Mouse (Mus musculus): ENCODE results near the gene Styk1.
A peak's percentile ranks its signal among the peaks of the same experiment; 100 is the strongest.

The Styk1 gene

GRCm38 (mm10) chr6:131367101-131367500 lies 13.7 kb upstream of the Styk1 start:
- DNase-seq = no peak

GRCm38 (mm10) chr6:131364353-131364752 lies 11.0 kb upstream of the Styk1 start:
- no peak for DNase-seq

DNA sequence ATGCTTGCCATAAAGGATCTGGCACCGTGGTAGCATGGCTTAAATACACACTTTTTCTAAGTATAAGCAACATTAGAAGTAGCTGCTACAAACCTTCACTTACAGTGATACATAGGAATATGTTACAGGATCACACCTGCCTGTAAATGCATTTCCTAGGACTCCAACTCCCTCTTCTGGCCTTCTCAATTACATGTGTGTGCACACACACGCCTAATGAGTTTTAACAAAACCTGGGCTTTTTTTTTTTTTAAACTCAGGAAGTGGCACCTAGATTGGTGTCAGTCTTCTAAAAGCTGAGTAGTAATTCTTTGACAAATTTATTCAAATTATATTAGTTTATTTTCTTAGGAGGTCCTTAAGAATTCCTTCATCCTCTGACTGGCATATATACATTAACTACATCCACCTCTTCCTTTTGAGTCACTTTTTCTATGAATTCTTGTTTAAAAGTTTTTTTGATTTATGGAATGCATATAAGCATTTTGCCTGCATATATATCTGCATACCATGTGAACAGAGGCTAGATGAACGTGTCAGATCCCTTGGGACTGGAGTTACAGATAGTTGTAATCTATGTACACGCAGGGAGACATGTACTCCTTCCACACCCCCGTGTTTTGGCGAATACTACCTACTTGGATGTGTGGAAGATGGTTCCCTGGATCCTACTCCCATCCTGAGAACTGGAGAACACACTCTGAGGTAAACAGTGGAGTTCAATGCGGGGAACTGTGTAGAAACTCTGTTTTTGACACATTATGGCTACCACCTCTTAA lies 9.8 kb upstream of the Styk1 start:
- no peak for DNase-seq

DNA sequence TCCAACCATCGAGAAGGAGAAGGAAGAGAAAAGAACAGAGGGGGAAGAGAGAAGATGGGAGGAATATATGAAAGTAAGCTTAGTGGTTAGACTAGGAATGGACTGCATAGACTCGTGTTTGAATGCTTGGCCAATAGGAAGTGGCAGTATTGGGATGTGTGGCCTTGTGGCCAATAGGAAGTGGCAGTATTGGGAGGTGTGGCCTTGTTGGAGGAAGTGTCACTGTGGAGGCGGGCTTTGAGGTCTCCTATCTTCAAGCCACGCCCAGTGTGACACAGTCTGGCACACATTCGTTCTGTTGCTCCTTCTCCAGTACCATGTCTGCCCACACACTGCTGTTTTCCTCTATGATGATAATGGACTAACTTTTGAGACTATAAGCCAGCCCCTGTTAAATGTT lies 7.3 kb upstream of the Styk1 start:
- DNase-seq = no peak

GRCm38 (mm10) chr6:131359543-131359942 lies 6.1 kb upstream of the Styk1 start:
- DNase-seq = no peak

DNA sequence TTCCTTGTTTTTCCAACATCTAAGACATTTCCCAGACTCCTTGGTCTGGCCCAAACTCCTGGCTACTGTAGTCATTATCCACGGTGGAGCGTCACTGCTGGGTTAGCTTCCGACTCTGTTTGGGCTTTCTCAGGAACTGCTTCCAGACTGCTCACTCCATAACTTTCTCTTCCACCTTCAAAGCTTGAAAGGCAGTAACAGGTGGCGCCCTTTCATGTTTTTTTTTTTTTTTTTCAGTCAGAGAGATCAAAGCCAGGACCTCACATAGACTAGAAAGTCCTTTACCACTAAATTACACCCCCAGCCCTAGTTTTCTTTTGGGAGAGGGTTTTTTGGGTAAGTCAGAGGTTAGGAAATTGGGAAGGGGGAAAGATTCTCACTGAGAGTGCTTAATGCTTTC lies 1.5 kb upstream of the Styk1 start:
- DNase-seq = no peak

- DNase-seq = no peak
Measured at GRCm38 (mm10) chr6:131347026-131347425, 6.4 kb downstream of the Styk1 start.

- no peak for DNase-seq
Measured at GRCm38 (mm10) chr6:131344346-131344745, 9.1 kb downstream of the Styk1 start.

- no peak for DNase-seq
Measured at GRCm38 (mm10) chr6:131340082-131340481, 13.3 kb downstream of the Styk1 start.

DNA sequence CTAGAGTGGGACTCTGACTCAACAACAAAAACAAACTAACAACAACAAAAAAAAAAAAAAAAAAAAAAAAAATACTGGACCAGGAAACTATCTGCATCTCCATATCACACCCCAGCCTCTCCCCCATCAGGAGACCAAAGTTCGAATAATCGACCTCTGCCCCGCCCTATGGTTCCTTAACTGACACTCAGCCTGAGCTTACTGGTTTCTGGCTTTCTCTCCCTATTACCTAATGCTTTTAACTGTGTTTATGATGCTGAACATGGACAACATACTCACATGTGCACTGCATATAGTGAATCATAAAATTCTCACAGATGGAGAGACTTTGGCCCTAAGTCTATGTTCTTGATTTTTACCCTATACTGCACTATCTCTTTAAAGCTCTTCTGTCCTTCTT lies 14.1 kb downstream of the Styk1 start:
- no peak for DNase-seq

DNA sequence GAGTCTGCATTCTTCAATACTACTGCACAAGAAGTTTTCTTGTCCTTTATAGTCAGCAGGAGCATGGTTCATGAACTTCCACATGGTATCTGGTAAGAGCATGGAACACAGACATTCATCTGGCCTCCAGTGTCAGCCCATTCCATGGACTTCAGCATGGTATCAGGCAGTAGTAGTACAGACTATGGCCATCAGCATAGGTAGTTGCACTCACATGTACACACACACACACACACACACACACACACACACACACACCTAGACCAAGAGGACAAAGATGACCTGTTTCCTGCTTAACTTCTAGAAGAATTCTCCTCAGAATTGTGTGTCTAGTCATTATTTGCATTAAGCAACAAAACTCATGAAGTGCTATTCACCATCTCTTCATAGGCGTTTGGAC lies 14.6 kb downstream of the Styk1 start:
- DNase-seq = no peak

- DNase-seq = no peak
Measured at GRCm38 (mm10) chr6:131327076-131327475, 26.3 kb downstream of the Styk1 start.

DNA sequence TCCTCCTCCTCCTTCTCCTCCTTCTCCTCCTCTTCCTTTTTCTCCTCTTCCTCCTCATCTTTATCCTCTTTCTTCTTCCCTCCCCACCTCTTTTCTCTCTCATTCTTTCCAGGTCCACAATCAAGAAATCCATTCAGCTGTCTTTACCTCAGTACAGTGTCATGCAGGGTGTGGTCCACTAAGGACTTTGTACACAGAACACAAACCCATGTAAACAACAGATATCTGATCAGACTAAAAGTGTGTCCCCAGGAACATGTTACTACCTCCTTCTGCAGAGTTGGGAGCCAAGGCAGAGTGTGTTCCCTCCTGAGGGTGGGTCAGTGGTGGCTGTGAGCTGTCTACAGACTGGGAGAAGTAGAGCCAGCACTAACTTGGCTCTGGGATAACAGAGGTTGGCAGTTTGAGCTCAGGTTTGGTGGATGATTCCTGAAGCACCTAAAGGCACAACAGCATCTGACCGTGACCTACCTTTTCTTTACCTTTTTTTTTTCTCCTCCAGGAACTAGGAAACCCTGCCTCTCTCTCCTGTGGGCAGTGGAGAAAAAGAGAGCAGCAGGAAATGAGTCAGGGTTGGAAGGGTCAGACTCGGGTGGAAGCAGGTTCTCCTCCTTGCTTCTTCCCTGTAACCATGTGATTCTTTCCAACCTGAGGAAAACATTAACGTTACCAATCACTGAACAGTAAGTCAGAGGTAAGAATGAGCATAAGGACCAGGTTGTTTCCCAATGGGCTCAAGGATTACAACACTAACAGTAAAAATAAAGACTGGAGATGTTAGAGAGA lies 31.4 kb downstream of the Styk1 start:
- DNase-seq = no peak

DNA sequence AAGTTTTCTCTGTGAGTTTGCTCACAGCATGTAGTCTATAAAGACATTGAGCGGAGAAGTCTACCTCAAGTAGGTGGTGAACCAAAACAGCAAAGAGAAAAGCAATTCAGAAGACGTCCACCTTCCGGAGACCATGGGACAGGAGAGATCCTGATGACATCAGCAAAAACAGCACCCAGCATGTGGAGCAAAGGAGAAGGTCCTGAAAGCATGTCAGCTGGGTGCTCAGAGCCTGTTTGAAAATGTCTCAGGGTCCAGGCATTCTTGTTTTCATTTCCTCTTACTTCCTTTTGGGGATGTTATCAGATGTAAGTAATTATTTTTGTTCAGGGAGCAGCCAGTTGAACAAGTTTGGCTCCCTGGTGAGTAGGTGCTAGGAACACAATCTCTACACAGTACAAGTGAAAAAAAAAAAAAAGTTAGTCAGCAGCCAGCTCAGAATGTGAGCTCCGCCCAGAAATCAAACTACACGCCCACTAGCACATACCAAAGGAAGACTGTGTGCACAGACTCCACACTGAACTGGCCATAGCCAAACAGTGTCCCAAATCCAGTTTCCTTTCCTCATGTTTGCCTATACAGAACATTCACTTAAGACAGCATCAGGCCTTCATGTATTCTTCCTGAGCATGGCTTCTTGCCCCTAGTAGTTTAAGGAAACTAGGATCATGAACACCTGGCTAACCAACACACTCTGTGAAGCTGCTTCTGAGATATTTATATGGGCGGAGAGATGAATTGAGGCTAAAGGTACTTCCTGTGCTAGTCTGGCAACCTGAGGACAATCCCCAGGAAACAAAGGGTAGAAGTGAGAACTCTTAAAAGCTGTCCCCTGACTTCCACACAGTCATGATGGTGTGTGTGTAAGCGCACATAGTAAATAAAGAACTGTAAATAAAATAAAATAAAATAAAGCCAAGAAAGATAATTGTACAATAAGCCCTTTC lies 37.0 kb downstream of the Styk1 start:
- no peak for DNase-seq

GRCm38 (mm10) chr6:131308031-131308430 lies 45.4 kb downstream of the Styk1 start:
- DNase-seq = no peak

DNA sequence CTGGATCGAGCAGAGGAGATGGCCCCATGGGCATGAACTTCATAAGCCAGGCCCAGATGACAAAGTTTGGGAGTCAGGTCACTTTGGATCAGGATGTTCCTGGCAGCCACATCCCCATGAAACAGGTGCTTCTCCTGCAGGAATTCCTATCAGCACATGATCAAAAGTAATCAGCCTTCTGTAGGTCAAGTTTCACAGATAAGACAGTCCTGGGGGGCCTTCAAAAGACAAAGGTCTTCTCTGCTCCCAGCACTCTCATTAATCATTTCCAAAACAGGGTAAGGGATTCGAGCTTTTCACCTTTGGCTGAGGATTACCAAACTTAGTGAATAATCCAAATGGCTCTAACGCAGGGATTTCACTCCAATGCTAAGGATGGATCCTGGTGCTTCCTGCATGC lies 48.6 kb downstream of the Styk1 start:
- DNase-seq = no peak

DNA sequence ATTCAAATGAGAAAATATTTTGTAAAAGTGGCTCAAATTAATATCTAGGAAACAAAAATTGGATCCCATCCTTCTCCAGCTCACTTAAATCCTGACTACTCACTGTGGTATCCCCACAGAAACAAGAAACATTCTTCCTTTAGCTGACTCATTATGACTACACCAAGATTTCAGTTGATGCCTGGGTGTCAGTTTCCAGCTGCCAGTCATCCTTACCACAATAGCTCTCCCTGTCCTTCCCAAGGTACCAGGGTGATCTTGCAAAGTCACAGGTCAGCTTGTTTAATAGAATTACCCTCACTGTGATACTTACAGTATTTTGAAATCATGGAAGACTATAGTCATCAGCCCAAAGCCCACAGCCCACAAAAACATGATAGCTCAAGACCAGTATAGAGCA lies 54.9 kb downstream of the Styk1 start:
- no peak for DNase-seq

- no peak for DNase-seq
Measured at GRCm38 (mm10) chr6:131294435-131295112, 58.8 kb downstream of the Styk1 start.

DNA sequence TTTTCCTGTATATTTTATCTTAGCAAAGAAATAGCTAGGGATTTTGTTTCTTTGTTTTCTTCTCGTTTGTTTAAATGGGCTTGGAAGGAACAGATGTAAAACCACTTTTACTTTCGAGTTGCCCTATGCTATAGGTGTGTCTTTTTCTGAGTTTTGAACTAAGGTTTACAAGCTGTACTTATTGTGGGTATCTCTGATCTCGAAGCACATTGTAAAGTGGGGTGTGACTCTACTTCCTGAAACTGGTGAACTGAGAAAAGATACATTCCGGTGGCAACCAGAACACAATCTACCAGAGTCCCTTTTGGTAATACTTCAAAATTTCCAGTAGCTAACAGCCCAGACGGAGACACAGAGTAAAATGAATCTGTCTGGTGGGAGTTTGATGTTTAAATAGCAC lies 59.5 kb downstream of the Styk1 start:
- no peak for DNase-seq

- peak; percentile 84 for DNase-seq
Measured at GRCm38 (mm10) chr6:131292991-131293788, 60.2 kb downstream of the Styk1 start, which contains the start of gene Magohb. TSS of gene Magohb (minus strand) at chr6:131293244.

GRCm38 (mm10) chr6:131292276-131292990 lies 61.0 kb downstream of the Styk1 start:
- peak; percentile 14 for DNase-seq

Data from cerebellum, adult 9-10 months (tissue).